Mouse (Mus musculus) limb, embryonic 15.5 days (tissue): Measurements from ENCODE around the gene Sfpq. TPM values are rescaled to one million over a fixed set of nuclear protein-coding genes. Genes with fewer than 3 reads are reported as not detected.

Experiments
- ATAC-seq: fragments of 200-750 bp; cut with Nextera tagmentation; 2 replicates; pipeline ENCODE4 v1.8.0; 2017; ENCODE audit warnings: low read depth, moderate TSS enrichment; ENCODE audit not compliant: insufficient number of reproducible peaks, low FRiP score, low TSS enrichment
- H3K27ac ChIP-seq: fragments of 300-500 bp; sonication (generic); 2 replicates; pipeline ENCODE4 v1.5.1; 2015; ENCODE audit warnings: moderate library complexity, mild to moderate bottlenecking, inconsistent platforms
- H3K27me3 ChIP-seq: fragments of 300-500 bp; sonication (generic); 2 replicates; pipeline ENCODE4 v1.6.1; 2015; ENCODE audit warnings: inconsistent platforms
- H3K36me3 ChIP-seq: fragments of 300-500 bp; sonication (generic); 2 replicates; pipeline ENCODE4 v1.6.1; 2015; ENCODE audit warnings: inconsistent platforms
- H3K4me1 ChIP-seq: fragments of 300-500 bp; sonication (generic); 2 replicates; pipeline ENCODE4 v1.6.1; 2015; ENCODE audit warnings: inconsistent platforms
- H3K4me2 ChIP-seq: fragments of 300-500 bp; sonication (generic); 2 replicates; pipeline ENCODE4 v1.6.1; 2015; ENCODE audit warnings: mild to moderate bottlenecking, inconsistent platforms
- H3K4me3 ChIP-seq: fragments of 300-500 bp; sonication (generic); 2 replicates; pipeline ENCODE4 v1.5.1; 2015; ENCODE audit warnings: mild to moderate bottlenecking, inconsistent platforms
- H3K9ac ChIP-seq: fragments of 300-500 bp; sonication (generic); 2 replicates; pipeline ENCODE4 v1.6.1; 2015; ENCODE audit warnings: inconsistent platforms
- H3K9me3 ChIP-seq: fragments of 300-500 bp; sonication (generic); 2 replicates; pipeline ENCODE4 v1.6.1; 2016; ENCODE audit warnings: inconsistent platforms
- WGBS: fragments of 180-500 bp; shearing (Covaris S2); methylation state at CpG from one replicate; pipeline ENCODE4 v1.1.7; 2015; 5-methylcytosine and 5-hydroxymethylcytosine counted together
- polyA plus RNA-seq: library from polyadenylated mRNA; unstranded; fragments of >200 nt; fragmentation: Nextera tagmentation; extraction: Ambion mirVana; gene quantifications from 2 replicates; pipeline ENCODE4 v1.2.1, GENCODE M21; 2015

The Sfpq gene
- polyA plus RNA-seq, 1 experiment from 2014 or later, result 71.8 TPM

- WGBS, result 68% methylated on average over 8 of the region's 8 CpGs
- no peak for ATAC-seq
- H3K36me3 ChIP-seq, result peaks cover 67% of the 10 kb centered on the region
These were observed 17.0 kb downstream of the Sfpq start for GRCm38 (mm10) chr4:127037908-127038827.

DNA sequence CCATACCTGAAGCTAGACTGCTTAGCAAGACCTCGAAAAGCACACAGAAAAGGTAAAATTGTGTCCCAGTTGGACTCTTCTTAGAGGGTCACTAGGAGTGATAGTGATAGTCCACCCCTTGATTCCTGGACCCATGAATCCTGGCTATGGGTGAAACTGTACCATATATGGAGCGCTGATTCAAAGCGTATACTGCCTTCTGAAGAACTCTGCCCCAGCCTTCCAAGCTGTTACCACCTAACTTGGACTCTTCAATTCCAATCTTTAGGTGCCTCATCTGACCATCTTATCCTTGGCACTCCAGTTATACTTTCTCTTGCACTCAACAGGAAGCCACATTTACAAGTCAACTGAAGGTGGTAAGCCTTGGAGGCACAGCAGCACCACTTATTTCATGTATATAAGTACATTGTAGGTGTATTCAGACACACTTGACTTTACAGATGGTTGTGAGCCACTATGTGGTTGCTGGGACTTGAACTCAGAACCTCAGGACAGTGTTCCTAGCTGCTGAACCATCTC is 17.8 kb downstream of the Sfpq start:
- H3K4me2 ChIP-seq, result no peak overlapping the region
- no peak for ATAC-seq

More at GRCm38 (mm10) chr4:127037908-127038827, 17.0 kb downstream of the Sfpq start:
- Histone ChIP-seq H3K4me1 (no peaks in the 10 kb centered on the region), H3K27ac (no peak overlapping the region), H3K4me3 (no peak overlapping the region), H3K9me3 (no peaks in the 10 kb centered on the region), H3K27me3 (no peaks in the 10 kb centered on the region), H3K4me2 (no peak overlapping the region), H3K9ac (no peak overlapping the region)

GRCm38 (mm10) chr4:127039871-127040483 is 18.9 kb downstream of the Sfpq start:
- Histone ChIP-seq H3K4me2 (no peak overlapping the region), H3K27me3 (no peaks in the 10 kb centered on the region), H3K27ac (no peak overlapping the region), H3K9ac (no peak overlapping the region), H3K4me1 (no peaks in the 10 kb centered on the region), H3K9me3 (no peaks in the 10 kb centered on the region), H3K36me3 (peaks cover 61% of the 10 kb centered on the region), H3K4me3 (no peak overlapping the region)
- ATAC-seq, result no peak
- WGBS, result 75% methylated on average over 3 of the region's 3 CpGs

More for the DNA sequence above, 17.8 kb downstream of the Sfpq start:
- Histone ChIP-seq H3K9me3 (no peaks in the 10 kb centered on the region), H3K27ac (no peak overlapping the region), H3K36me3 (peaks cover 60% of the 10 kb centered on the region), H3K27me3 (no peaks in the 10 kb centered on the region), H3K4me3 (no peak overlapping the region), H3K9ac (no peak overlapping the region), H3K4me1 (no peaks in the 10 kb centered on the region)
- 94% methylated on average over 3 of the region's 3 CpGs for WGBS

DNA sequence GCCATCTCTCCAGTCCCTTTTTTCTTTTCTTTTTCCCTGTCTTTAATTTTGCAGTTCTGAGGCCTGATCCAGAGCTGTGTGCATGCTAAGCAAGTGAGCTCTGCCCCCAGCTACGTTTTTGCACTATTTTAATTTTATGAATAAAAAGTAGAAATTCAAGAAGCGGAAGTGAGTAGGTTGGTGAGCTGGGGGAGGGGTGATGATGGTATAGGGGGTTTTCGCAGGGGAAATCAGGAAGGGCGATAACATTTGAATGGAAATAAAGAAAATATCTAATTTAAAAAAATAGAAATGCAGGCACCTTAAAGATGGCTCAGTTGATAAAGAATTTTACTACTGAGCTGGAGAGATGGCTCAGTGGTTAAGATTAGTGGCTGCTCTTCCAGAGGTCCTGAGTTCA is 22.4 kb downstream of the Sfpq start:
- H3K9ac ChIP-seq, result no peak overlapping the region
- H3K27me3 ChIP-seq, result no peaks in the 10 kb centered on the region
- no peak overlapping the region for H3K4me2 ChIP-seq
- H3K4me1 ChIP-seq, result no peaks in the 10 kb centered on the region
- no peak overlapping the region for H3K27ac ChIP-seq
- H3K36me3 ChIP-seq, result peaks cover 61% of the 10 kb centered on the region
- ATAC-seq, result no peak
- H3K9me3 ChIP-seq, result no peaks in the 10 kb centered on the region
- 87% methylated on average over 4 of the region's 4 CpGs for WGBS
- H3K4me3 ChIP-seq, result no peak overlapping the region

- Histone ChIP-seq H3K27ac (no peak overlapping the region), H3K36me3 (peaks cover 64% of the 10 kb centered on the region), H3K4me2 (no peak overlapping the region), H3K27me3 (no peaks in the 10 kb centered on the region), H3K4me1 (no peaks in the 10 kb centered on the region), H3K9ac (no peak overlapping the region), H3K9me3 (no peaks in the 10 kb centered on the region), H3K4me3 (no peak overlapping the region)
- ATAC-seq, result no peak
- WGBS, result 75% methylated on average over 8 of the region's 8 CpGs
These were observed 30.0 kb downstream of the Sfpq start for GRCm38 (mm10) chr4:127051121-127051520.

GRCm38 (mm10) chr4:127053071-127053470 is 31.9 kb downstream of the Sfpq start:
- Histone ChIP-seq H3K4me3 (no peak overlapping the region), H3K27me3 (no peaks in the 10 kb centered on the region), H3K9ac (no peak overlapping the region), H3K27ac (no peak overlapping the region), H3K4me2 (no peak overlapping the region), H3K4me1 (no peaks in the 10 kb centered on the region), H3K36me3 (peaks cover 59% of the 10 kb centered on the region), H3K9me3 (no peaks in the 10 kb centered on the region)
- 90% methylated on average over 5 of the region's 5 CpGs for WGBS
- ATAC-seq, result no peak

DNA sequence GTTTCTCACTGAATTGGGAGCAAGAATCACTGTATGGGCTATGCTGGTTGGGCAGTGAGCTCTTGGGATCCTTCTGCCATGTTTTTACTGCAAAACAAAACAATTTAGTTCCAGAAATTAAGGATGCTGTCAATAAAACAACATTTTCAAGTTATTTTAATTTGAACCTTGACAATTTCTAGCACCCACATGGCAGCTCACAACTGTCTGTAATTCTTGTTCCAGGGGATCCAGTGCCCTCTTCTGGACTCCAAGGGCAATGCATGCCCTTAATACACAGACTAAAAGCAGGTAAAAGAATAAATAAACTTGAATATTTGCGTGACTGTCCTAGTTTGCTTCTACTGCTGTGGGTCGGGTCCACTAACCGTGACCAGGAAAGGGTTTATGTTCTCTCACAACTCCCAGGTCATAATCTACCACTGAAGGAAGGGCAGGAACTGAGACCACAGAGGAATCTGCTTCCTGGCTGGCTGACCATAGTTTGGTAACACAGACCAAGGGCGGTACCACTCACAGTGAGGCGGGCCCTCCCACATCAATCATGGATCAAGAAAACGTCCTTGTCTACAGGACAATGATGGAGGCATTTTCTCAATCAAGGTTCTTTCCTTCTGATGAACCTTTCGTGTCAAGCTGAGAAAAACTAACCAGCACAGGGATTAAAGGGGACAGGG is 33.5 kb downstream of the Sfpq start:
- WGBS, result 82% methylated on average over 7 of the region's 7 CpGs
- no peak overlapping the region for H3K9ac ChIP-seq
- H3K4me1 ChIP-seq, result no peaks in the 10 kb centered on the region
- peaks cover 54% of the 10 kb centered on the region for H3K36me3 ChIP-seq
- no peaks in the 10 kb centered on the region for H3K27me3 ChIP-seq
- H3K4me3 ChIP-seq, result no peak overlapping the region
- no peak overlapping the region for H3K27ac ChIP-seq
- ATAC-seq, result no peak
- no peaks in the 10 kb centered on the region for H3K9me3 ChIP-seq
- H3K4me2 ChIP-seq, result no peak overlapping the region

DNA sequence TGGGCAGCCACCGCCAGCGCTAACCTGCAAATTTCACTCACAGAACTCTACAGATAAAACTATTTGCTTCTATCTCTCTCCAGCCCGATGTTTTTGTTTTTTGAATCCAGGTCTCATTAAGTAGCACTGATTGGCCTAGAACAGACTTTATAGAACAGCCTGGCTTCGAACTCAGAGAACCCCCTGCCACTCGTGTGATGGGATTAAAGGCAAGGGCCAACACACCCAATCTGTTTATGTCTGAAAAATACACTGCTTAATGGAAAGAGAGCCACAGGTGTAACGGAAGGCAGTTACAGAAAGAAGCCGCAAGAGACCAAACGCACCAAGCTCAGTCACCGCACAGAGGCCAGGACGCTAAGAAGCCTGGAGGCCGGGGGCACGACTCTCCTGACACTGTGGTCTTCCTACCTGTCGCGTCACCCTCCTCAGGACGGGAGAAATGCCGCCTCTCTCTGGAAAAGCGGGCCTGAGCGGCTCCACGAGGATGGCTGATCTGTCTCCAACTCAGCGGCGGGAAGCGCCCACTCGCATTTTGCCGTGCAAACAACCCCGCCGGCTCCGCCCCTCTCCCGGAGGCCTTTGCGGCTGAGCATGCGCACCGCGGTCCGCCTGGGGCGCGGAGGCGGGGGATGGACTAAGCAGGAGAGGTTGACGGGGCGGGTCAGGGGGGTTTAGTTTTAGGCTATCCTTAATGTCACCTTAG is 39.6 kb downstream of the Sfpq start, which contains the start of gene Zmym1:
Gene Zmym1, minus strand, starts transcription at position 568 of the 706 bp plus-strand sequence.
- Histone ChIP-seq H3K4me3 (peak within 1 kb of the TSS; percentile 68), H3K9me3 (no peaks in the 10 kb centered on the region), H3K4me1 (peaks cover 4% of the 10 kb centered on the region; the same call in 1 of the 2 replicates), H3K27ac (peak within 1 kb of the TSS; percentile 65), H3K36me3 (peaks cover 21% of the 10 kb centered on the region), H3K27me3 (no peaks in the 10 kb centered on the region), H3K4me2 (peak within 1 kb of the TSS; percentile 63), H3K9ac (peak within 1 kb of the TSS; percentile 64)
- under 1% methylated on average over 38 of the region's 38 CpGs for WGBS
- ATAC-seq, result peak; percentile 81

DNA sequence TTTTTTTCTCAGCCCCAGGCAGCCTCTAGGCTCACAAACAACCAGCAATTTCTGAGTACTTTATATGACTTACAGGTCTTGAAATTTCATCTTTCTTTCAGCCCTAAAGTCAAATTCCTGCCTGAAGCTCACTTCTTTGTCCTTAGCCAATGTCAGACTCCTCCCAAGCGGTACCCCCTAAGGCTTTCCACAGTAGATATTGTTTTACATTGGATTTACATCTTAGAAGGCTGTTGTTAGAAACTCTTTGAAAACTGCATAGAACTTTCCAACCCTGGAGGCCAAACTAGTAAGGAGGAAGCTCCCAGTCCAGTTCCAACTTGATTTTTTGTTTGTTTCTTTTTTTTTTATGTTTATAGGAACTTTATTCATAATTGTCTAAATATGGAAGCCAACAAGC is 42.9 kb downstream of the Sfpq start:
- H3K9me3 ChIP-seq, result 0 out of 2 replicates have a peak, but pooled peaks cover under 1% of the 10 kb centered on the region

GRCm38 (mm10) chr4:127074915-127075314 is 53.8 kb downstream of the Sfpq start:
- H3K9me3 ChIP-seq, result no peaks in the 10 kb centered on the region
- WGBS, result 59% methylated on average over 1 of the region's 1 CpGs
- ATAC-seq, result no peak

More for the DNA sequence above, 42.9 kb downstream of the Sfpq start:
- Histone ChIP-seq H3K4me3 (no peak overlapping the region), H3K4me2 (no peak overlapping the region), H3K27me3 (no peaks in the 10 kb centered on the region), H3K36me3 (no peaks in the 10 kb centered on the region), H3K27ac (no peak overlapping the region), H3K9ac (no peak overlapping the region), H3K4me1 (peaks cover 4% of the 10 kb centered on the region; the same call in 1 of the 2 replicates)
- WGBS, result 53% methylated on average over 1 of the region's 1 CpGs
- no peak for ATAC-seq

More at GRCm38 (mm10) chr4:127074915-127075314, 53.8 kb downstream of the Sfpq start:
- peaks cover 5% of the 10 kb centered on the region for H3K4me1 ChIP-seq
- H3K9ac ChIP-seq, result no peak overlapping the region
- H3K27me3 ChIP-seq, result no peaks in the 10 kb centered on the region
- H3K27ac ChIP-seq, result no peak overlapping the region
- H3K4me3 ChIP-seq, result no peak overlapping the region
- H3K36me3 ChIP-seq, result no peaks in the 10 kb centered on the region
- no peak overlapping the region for H3K4me2 ChIP-seq
